Mouse (Mus musculus) bone marrow, adult 2 months (tissue): Measurements from ENCODE around the gene Phlpp2. TPM values are rescaled to one million over a fixed set of nuclear protein-coding genes. Genes with fewer than 3 reads are reported as not detected.
A peak's percentile ranks its signal among the peaks of the same experiment; 100 is the strongest.
"Not testable (repeated sequence)": the region's sequence is repeated elsewhere in the genome, so short reads cannot be mapped to it uniquely, and the experiment has no call there.

Source experiments
- H3K27ac ChIP-seq: fragments of 200-500 bp; 2 replicates; pipeline ENCODE4 v1.5.1; 2012; ENCODE audit warnings: low read depth, mild to moderate bottlenecking, control low read depth, inconsistent platforms, low read length; ENCODE audit not compliant: control insufficient read depth, poor library complexity, insufficient read depth
- H3K4me1 ChIP-seq: fragments of 200-500 bp; 2 replicates; pipeline ENCODE4 v1.6.1; 2011; ENCODE audit warnings: low read length; ENCODE audit not compliant: control insufficient read depth, insufficient read depth
- H3K4me3 ChIP-seq: fragments of 200-500 bp; replicated peaks from 2 replicates; pipeline ENCODE3; 2011; ENCODE audit warnings: mild to moderate bottlenecking, low read depth, low read length, control low read depth; ENCODE audit not compliant: control insufficient read depth
- CTCF ChIP-seq: fragments of 200-500 bp; IDR thresholded peaks from 2 replicates; pipeline ENCODE4 v1.5.1; 2011; ENCODE audit warnings: low read length, control low read depth; ENCODE audit not compliant: control insufficient read depth, insufficient read depth
- POLR2A ChIP-seq: fragments of 200-500 bp; IDR thresholded peaks from 2 replicates; pipeline ENCODE4 v1.6.1; 2011; ENCODE audit warnings: low read depth, mild to moderate bottlenecking, control low read depth, low read length, borderline replicate concordance; ENCODE audit not compliant: control insufficient read depth
- WGBS: fragments of 180-500 bp; shearing (Covaris S2); methylation state at CpG from one replicate; pipeline ENCODE4 v1.1.7; 2018; 5-methylcytosine and 5-hydroxymethylcytosine counted together
- polyA plus RNA-seq: library from polyadenylated mRNA; stranded (reverse); fragments of >200 nt; gene quantifications from 2 replicates; pipeline ENCODE4 v1.2.4, GENCODE M21; 2011; ENCODE audit warnings: low replicate concordance; ENCODE audit not compliant: missing spikeins, insufficient read depth, insufficient read length

Gene Phlpp2
- polyA plus RNA-seq, 1 experiment = 10.8 TPM

GRCm38 (mm10) chr8:109864798-109865197 lies 3.5 kb upstream of the Phlpp2 start:
- peak overlapping the region; percentile 79; the same call in 1 of the 2 replicates for H3K27ac ChIP-seq
- 60% methylated on average over 2 of the region's 2 CpGs for WGBS
- H3K4me3 ChIP-seq = no peak overlapping the region

GRCm38 (mm10) chr8:109865536-109865935 lies 2.8 kb upstream of the Phlpp2 start:
- Histone ChIP-seq H3K4me3 (peak overlapping the region; percentile 25), H3K4me1 (no peaks in the 10 kb centered on the region; the same call in 1 of the 2 replicates), H3K27ac (peak overlapping the region; percentile 87)
- no peak for TF ChIP-seq POLR2A
- TF ChIP-seq CTCF = no peak
- WGBS = 75% methylated on average over 4 of the region's 4 CpGs

More at GRCm38 (mm10) chr8:109864798-109865197, 3.5 kb upstream of the Phlpp2 start:
- no peaks in the 10 kb centered on the region; the same call in 1 of the 2 replicates for H3K4me1 ChIP-seq
- no peak for TF ChIP-seq POLR2A
- TF ChIP-seq CTCF = no peak

- WGBS = 73% methylated on average over 5 of the region's 5 CpGs
- TF ChIP-seq POLR2A = no peak
- TF ChIP-seq CTCF = no peak
- no peaks in the 10 kb centered on the region; the same call in 1 of the 2 replicates for H3K4me1 ChIP-seq
- no peak overlapping the region for H3K4me3 ChIP-seq
- no peak overlapping the region for H3K27ac ChIP-seq
Measured at GRCm38 (mm10) chr8:109866690-109867089, 1.7 kb upstream of the Phlpp2 start.

GRCm38 (mm10) chr8:109868680-109869361 lies 479 bp downstream of the Phlpp2 start:
- no peaks in the 10 kb centered on the region; the same call in 1 of the 2 replicates for H3K4me1 ChIP-seq
- H3K27ac ChIP-seq = peak overlapping the region; percentile 87
- under 1% methylated on average over 78 of the region's 78 CpGs for WGBS
- peak overlapping the region; percentile 71 for H3K4me3 ChIP-seq
- no peak for TF ChIP-seq CTCF
- no peak for TF ChIP-seq POLR2A

- Histone ChIP-seq H3K4me3 (no peak overlapping the region), H3K4me1 (no peaks in the 10 kb centered on the region), H3K27ac (no peak overlapping the region)
- 31% methylated on average over 1 of the region's 1 CpGs for WGBS
- TF ChIP-seq POLR2A (no peak), CTCF (no peak)
Measured at GRCm38 (mm10) chr8:109871056-109871455, 2.7 kb downstream of the Phlpp2 start.

GRCm38 (mm10) chr8:109873800-109874199 lies 5.5 kb downstream of the Phlpp2 start:
- WGBS = 90% methylated on average over 3 of the region's 3 CpGs
- not testable (repeated sequence) for H3K4me3 ChIP-seq, H3K27ac ChIP-seq, H3K4me1 ChIP-seq

GRCm38 (mm10) chr8:109880012-109880662 lies 11.8 kb downstream of the Phlpp2 start:
- WGBS = 82% methylated on average over 5 of the region's 5 CpGs
- no peak for TF ChIP-seq CTCF
- no peak for TF ChIP-seq POLR2A

GRCm38 (mm10) chr8:109885294-109885693 lies 17.0 kb downstream of the Phlpp2 start:
- H3K4me3 ChIP-seq = no peak overlapping the region
- H3K27ac ChIP-seq = no peak overlapping the region
- TF ChIP-seq CTCF (no peak), POLR2A (no peak)
- no peaks in the 10 kb centered on the region; the same call in 1 of the 2 replicates for H3K4me1 ChIP-seq

More at GRCm38 (mm10) chr8:109880012-109880662, 11.8 kb downstream of the Phlpp2 start:
- Histone ChIP-seq H3K27ac (no peak overlapping the region), H3K4me1 (no peaks in the 10 kb centered on the region), H3K4me3 (no peak overlapping the region)

GRCm38 (mm10) chr8:109889211-109889610 lies 20.9 kb downstream of the Phlpp2 start:
- H3K4me1 ChIP-seq = no peaks in the 10 kb centered on the region; the same call in 1 of the 2 replicates
- WGBS = 88% methylated on average over 1 of the region's 1 CpGs
- no peak overlapping the region for H3K27ac ChIP-seq
- H3K4me3 ChIP-seq = no peak overlapping the region
- TF ChIP-seq POLR2A = no peak
- TF ChIP-seq CTCF = no peak
